ENCODE assay signal across 17 mouse cellular contexts in the genomic region with DNA sequence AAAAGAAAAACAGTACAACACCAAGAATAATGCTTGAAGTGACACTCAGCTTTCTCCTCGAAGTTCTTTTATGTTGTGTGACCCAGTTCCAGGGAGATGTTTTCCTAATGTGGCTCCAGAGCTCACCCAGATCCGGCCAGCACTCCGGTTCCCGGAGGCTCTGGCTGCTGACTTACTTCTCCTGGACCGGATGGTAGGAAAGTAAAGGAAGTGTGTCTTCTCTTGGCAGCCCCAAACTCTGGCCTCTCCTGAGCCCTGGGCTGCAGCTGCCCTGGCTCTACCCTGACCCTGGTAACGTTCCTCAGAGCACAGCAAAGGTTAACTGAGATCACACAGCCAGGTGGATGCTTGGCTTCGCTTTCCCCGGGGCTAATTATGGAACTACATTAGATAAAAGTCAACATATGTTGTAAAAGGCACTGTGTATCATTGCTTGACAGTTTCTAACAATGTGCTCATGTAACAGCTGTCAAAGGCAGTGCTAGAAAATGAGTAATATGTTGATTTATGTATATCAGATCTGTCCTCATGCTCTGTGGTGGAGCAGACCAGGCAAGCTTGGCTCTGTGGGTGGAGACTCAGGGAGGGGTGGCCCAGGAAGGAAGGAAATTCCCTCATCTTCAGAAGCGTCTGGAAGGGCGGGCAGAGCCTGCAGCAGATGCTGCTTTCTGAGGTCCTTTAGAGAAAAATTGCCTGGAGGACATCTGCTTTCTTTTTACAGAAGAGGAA. TPM values are rescaled to one million over a fixed set of nuclear protein-coding genes. Genes with fewer than 3 reads are reported as not detected.
DNase-seq lines count a peak whose midpoint lies in the region; ATAC-seq lines count a peak whose summit lies in the region.
"Had no signal": no experiment of that assay in that cellular context is flagged by ENCODE, and none has a peak within 500 bp of the region (broad histone marks: within the 10 kb centered on the region; RNA-seq: fewer than 3 reads in every experiment).

No protein-coding gene starts in this region.

- H3K36me3 ChIP-seq in forebrain, embryonic 15.5 days = no peaks in the 10 kb centered on the region
- H3K36me3 ChIP-seq in forebrain, embryonic 11.5 days (ENCODE audit: control insufficient read depth, insufficient read depth, low read length) = no peaks in the 10 kb centered on the region
- H3K36me3 ChIP-seq: G1E; liver, embryonic 13.5 days had no signal

- no peaks in the 10 kb centered on the region for H3K27me3 ChIP-seq in forebrain, embryonic 15.5 days
- H3K27me3 ChIP-seq in forebrain, embryonic 11.5 days (ENCODE audit: control insufficient read depth, insufficient read depth, low read length) = no peaks in the 10 kb centered on the region
- H3K27me3 ChIP-seq: liver, embryonic 13.5 days had no signal

- intact Hi-C loops in left cerebral cortex, postnatal 25 days (cut with DNase I) = loop anchor here (5.0 to 10.0 kb wide), 2 partner anchors 58 to 181 kb away; no protein-coding TSS in a partner anchor

- ATAC-seq in forebrain, embryonic 15.5 days (replicated peaks) = peak; percentile 87
- ATAC-seq in forebrain, embryonic 11.5 days (replicated peaks; ENCODE audit: low FRiP score) = no peak
- ATAC-seq in erythroid progenitor cell, adult 5-6 weeks (replicated peaks; ENCODE audit: low FRiP score, poor library complexity, severe bottlenecking) = no peak
- ATAC-seq: intestine, postnatal 0 days had no signal

- H3K27ac ChIP-seq in forebrain, embryonic 15.5 days (replicated peaks) = peak overlapping the region; percentile 65
- H3K27ac ChIP-seq in forebrain, embryonic 11.5 days (ENCODE audit: low read depth, low read length) = no peak overlapping the region
- H3K27ac ChIP-seq: liver, embryonic 13.5 days had no signal

- H3K4me2 ChIP-seq in forebrain, embryonic 15.5 days (replicated peaks) = no peak overlapping the region
- H3K4me2 ChIP-seq in forebrain, embryonic 11.5 days (ENCODE audit: low read depth, low read length, severe bottlenecking) = no peak overlapping the region
- H3K4me2 ChIP-seq: liver, embryonic 13.5 days had no signal

- H3K4me3 ChIP-seq in forebrain, embryonic 15.5 days = no peak overlapping the region
- H3K4me3 ChIP-seq in forebrain, embryonic 11.5 days (ENCODE audit: low read depth, low read length) = no peak overlapping the region
- H3K4me3 ChIP-seq: liver, embryonic 13.5 days had no signal

- DNase-seq in forebrain, embryonic 11.5 days (ENCODE audit: low spot score) = no peak
- DNase-seq in brain, adult 2 months (ENCODE audit: low read depth, low spot score) = peak; percentile 89
- peak; percentile 69 for DNase-seq in layer of hippocampus, adult 11-12 months (ENCODE audit: low spot score)
- peak; percentile 57 to 94 for DNase-seq in left cerebral cortex, postnatal 25 days (ENCODE audit: low spot score in 2 of 2)
- DNase-seq in c-Kit-positive CD71-positive TER-119-positive erythroid progenitor cells, embryonic 14.5 days (ENCODE audit: low spot score) = no peak
- no peak for DNase-seq in ovary, postnatal 36 days (ENCODE audit: low spot score)
- DNase-seq: liver, embryonic 13.5 days; thymus, postnatal 25 days had no signal

- H3K9me3 ChIP-seq in forebrain, embryonic 15.5 days = no peaks in the 10 kb centered on the region
- H3K9me3 ChIP-seq in forebrain, embryonic 11.5 days (ENCODE audit: control insufficient read depth, low read length) = no peaks in the 10 kb centered on the region
- H3K9me3 ChIP-seq: G1E; liver, embryonic 13.5 days had no signal

- peaks cover 25% of the 10 kb centered on the region for H3K4me1 ChIP-seq in forebrain, embryonic 15.5 days
- peaks cover 2% of the 10 kb centered on the region; the same call in 1 of the 2 replicates for H3K4me1 ChIP-seq in forebrain, embryonic 11.5 days (replicated peaks; ENCODE audit: control insufficient read depth, insufficient read depth, low read length)
- H3K4me1 ChIP-seq: liver, embryonic 13.5 days had no signal

- H3K9ac ChIP-seq in forebrain, embryonic 15.5 days (replicated peaks) = no peak overlapping the region
- H3K9ac ChIP-seq in forebrain, embryonic 11.5 days (ENCODE audit: low read length) = no peak overlapping the region
- H3K9ac ChIP-seq: liver, embryonic 13.5 days had no signal

- WGBS in forebrain, embryonic 15.5 days = 60% methylated on average over 10 of the region's 10 CpGs
- 77% methylated on average over 10 of the region's 10 CpGs for WGBS in forebrain, embryonic 11.5 days

RNA-seq across cellular contexts. Expression of a gene that starts 57.5 kb away (rescaled TPM):
- polyA plus RNA-seq in forebrain, embryonic 15.5 days (2015; fragmentation: Nextera tagmentation; extraction: Ambion mirVana) = not detected in 2 replicates
- polyA plus RNA-seq in forebrain, embryonic 11.5 days (2014; fragmentation: Nextera tagmentation; extraction: Ambion mirVana) = not detected in 2 replicates
- total RNA-seq in left cerebral cortex, postnatal 25 days (2021) = under 1 TPM in 1 of 2 experiments, not detected in 1; 0.96 TPM
- total RNA-seq in erythroid progenitor cell, adult 5-6 weeks (2015; ENCODE audit: low replicate concordance) = not detected in 2 replicates
- not detected in 2 replicates for total RNA-seq in erythroid progenitor cell, adult 5-6 weeks (2017; ENCODE audit: low replicate concordance)
- total RNA-seq: granulocyte monocyte progenitor cell, adult 5-6 weeks; heart, postnatal 10 days; megakaryocyte progenitor cell, adult 5-6 weeks had no signal
- polyA plus RNA-seq: G1E; intestine, postnatal 0 days; liver, embryonic 13.5 days; neural tube, embryonic 11.5 days; stomach, embryonic 14.5 days had no signal

Comparison
In these comparisons a context has a peak if more than half of its experiments do, and no peak if none do; other contexts are left out.
1. DNase-seq: peak in brain, adult 2 months (single experiment), layer of hippocampus, adult 11-12 months (single experiment) and left cerebral cortex, postnatal 25 days (2 of 2); none in forebrain, embryonic 11.5 days (single experiment), c-Kit-positive CD71-positive TER-119-positive erythroid progenitor cells, embryonic 14.5 days (single experiment) and ovary, postnatal 36 days (single experiment).